Mouse (Mus musculus): ENCODE measurements around the gene Gm39653. TPM values are rescaled to one million over a fixed set of nuclear protein-coding genes. Genes with fewer than 3 reads are reported as not detected.
"Not testable (repeated sequence)": the region's sequence is repeated elsewhere in the genome, so short reads cannot be mapped to it uniquely, and the experiment has no call there.

Gm39653 gene
- polyA plus RNA-seq, 1 experiment from 2014 or later: not detected

DNA sequence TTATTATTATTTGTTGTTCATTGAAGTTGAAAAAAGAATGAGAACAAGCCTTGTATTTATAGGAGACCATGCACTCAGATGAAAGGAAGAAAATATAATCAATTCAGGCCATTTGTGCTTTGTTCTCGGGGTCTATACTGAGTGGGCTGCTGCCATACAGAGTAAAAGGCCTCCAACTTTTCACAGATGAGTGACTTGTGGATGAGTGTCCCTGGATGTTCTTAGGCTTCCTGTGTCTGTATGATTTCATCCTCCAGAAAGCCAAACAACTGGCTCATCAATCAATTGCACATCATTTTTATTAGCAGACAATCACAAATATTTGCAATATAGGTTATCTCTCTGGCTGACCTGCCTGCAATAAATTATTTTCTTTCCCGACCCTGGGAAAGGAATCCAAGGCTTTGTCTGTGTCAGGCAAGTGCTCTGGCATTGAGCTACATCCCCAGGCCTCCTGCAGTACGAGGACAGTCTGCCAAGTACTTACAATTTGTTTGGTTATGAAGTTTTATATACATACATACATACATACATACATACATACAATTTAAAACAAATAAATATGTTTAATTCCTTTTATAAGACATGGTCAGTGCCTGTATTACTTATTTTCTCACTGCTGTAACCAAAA is 11.8 kb upstream of the Gm39653 start:
- no peaks in the 10 kb centered on the region for H3K36me3 ChIP-seq (ENCODE audit: control insufficient read depth, insufficient read depth, low read length)
- no peak overlapping the region for H3K27ac ChIP-seq (replicated peaks; ENCODE audit: low read depth, low read length)
- no peaks in the 10 kb centered on the region for H3K27me3 ChIP-seq (replicated peaks; ENCODE audit: control insufficient read depth, insufficient read depth, low read length)
- no peak overlapping the region for H3K4me2 ChIP-seq (ENCODE audit: low read depth, low read length)
- ATAC-seq (ENCODE audit: low read depth) (no peak), DNase-seq (ENCODE audit: low spot score) (no peak)
- H3K4me1 ChIP-seq (ENCODE audit: control insufficient read depth, insufficient read depth, low read length): no peaks in the 10 kb centered on the region
- 52% methylated on average over 3 of the region's 3 CpGs for WGBS
- no peak overlapping the region for H3K9ac ChIP-seq (ENCODE audit: low read depth, low read length)
- H3K4me3 ChIP-seq (ENCODE audit: low read depth, low read length): no peak overlapping the region
- H3K9me3 ChIP-seq (ENCODE audit: control insufficient read depth, low read length): no peaks in the 10 kb centered on the region

DNA sequence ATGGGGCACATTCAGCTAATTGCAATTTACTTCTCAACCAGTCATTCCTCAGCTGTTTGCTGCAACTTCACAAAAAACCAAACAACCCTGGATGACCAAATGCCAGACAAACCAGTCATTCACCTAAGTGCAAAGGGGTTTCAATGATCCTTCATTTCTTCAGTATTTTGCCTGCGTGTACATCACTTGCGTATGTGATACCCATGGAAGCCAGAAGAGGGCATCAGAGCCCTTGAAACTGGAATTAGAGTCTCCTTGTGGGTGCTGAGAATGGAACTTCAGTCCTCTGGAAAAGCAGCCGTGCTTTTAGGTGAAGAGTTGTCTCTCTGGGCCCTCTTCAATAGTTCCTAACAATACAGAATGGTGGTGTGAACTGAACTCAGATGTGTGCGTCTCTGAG is 6.2 kb upstream of the Gm39653 start:
- DNase-seq (ENCODE audit: low spot score): no peak
- no peak overlapping the region for H3K9ac ChIP-seq (ENCODE audit: low read depth, low read length)
- no peak overlapping the region for H3K4me2 ChIP-seq (ENCODE audit: low read depth, low read length)
- H3K4me1 ChIP-seq (ENCODE audit: control insufficient read depth, insufficient read depth, low read length): no peaks in the 10 kb centered on the region
- no peaks in the 10 kb centered on the region for H3K9me3 ChIP-seq (ENCODE audit: control insufficient read depth, low read length)
- H3K27me3 ChIP-seq (replicated peaks; ENCODE audit: control insufficient read depth, insufficient read depth, low read length): no peaks in the 10 kb centered on the region
- no peak overlapping the region for H3K4me3 ChIP-seq (ENCODE audit: low read depth, low read length)
- ATAC-seq (ENCODE audit: low read depth): no peak
- WGBS: 91% methylated on average over 4 of the region's 4 CpGs
- no peak overlapping the region for H3K27ac ChIP-seq (replicated peaks; ENCODE audit: low read depth, low read length)
- no peaks in the 10 kb centered on the region for H3K36me3 ChIP-seq (ENCODE audit: control insufficient read depth, insufficient read depth, low read length)

DNA sequence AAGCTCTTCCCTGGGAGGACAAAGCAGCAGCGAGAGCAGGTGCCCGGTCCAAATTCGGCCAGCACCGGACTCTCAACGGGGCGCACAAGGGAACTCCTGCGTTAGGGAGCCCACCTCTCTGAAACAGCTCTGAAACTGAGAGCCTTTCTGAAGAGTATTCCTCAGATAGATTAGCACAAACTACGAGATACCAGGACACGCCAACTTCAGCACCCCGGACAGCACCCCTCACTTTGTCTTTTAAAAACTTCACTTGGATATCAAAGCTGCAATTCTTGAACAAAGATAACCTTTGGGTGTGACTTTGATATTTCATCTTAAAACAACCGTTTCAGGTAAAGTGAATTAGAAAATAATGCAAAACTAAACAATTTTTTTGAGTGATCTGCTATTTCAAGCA is 1.2 kb upstream of the Gm39653 start:
- H3K4me1 ChIP-seq (ENCODE audit: control insufficient read depth, insufficient read depth, low read length): no peaks in the 10 kb centered on the region
- no peaks in the 10 kb centered on the region for H3K36me3 ChIP-seq (ENCODE audit: control insufficient read depth, insufficient read depth, low read length)
- no peak overlapping the region for H3K9ac ChIP-seq (ENCODE audit: low read depth, low read length)
- H3K4me2 ChIP-seq (ENCODE audit: low read depth, low read length): no peak overlapping the region
- H3K27me3 ChIP-seq (replicated peaks; ENCODE audit: control insufficient read depth, insufficient read depth, low read length): no peaks in the 10 kb centered on the region
- ATAC-seq (ENCODE audit: low read depth): no peak
- no peak overlapping the region for H3K27ac ChIP-seq (replicated peaks; ENCODE audit: low read depth, low read length)
- no peak overlapping the region for H3K4me3 ChIP-seq (ENCODE audit: low read depth, low read length)
- H3K9me3 ChIP-seq (ENCODE audit: control insufficient read depth, low read length): no peaks in the 10 kb centered on the region
- DNase-seq (ENCODE audit: low spot score): peak; percentile 75
- WGBS: 1% methylated on average over 10 of the region's 11 CpGs

DNA sequence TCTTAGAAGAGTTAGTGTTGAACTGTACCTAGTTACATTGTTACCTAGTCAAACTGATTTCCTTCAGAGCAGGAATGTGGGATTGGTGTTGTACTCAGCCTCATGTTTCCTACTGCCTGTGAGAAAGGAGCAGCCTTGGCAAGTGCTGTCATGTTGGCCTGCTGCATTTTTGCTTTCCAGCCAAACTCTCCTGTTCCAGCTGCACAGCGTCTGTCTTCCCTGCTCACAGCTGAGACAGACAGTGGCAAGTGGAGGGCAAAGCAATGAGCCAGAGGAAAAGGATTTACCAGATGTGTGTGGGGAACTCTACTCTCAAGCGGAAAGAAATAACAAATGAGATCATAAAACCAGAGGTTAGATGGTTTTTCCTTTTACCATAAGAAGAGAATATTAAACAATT is 12.4 kb downstream of the Gm39653 start:
- Histone ChIP-seq H3K9ac (ENCODE audit: low read depth, low read length) (no peak overlapping the region), H3K9me3 (ENCODE audit: control insufficient read depth, low read length) (no peaks in the 10 kb centered on the region), H3K4me1 (ENCODE audit: control insufficient read depth, insufficient read depth, low read length) (no peaks in the 10 kb centered on the region), H3K27ac (replicated peaks; ENCODE audit: low read depth, low read length) (no peak overlapping the region), H3K4me2 (ENCODE audit: low read depth, low read length) (no peak overlapping the region), H3K4me3 (ENCODE audit: low read depth, low read length) (no peak overlapping the region), H3K27me3 (replicated peaks; ENCODE audit: control insufficient read depth, insufficient read depth, low read length) (no peaks in the 10 kb centered on the region), H3K36me3 (ENCODE audit: control insufficient read depth, insufficient read depth, low read length) (no peaks in the 10 kb centered on the region)
- ATAC-seq (ENCODE audit: low read depth): peak; percentile 90
- peak; percentile 88 for DNase-seq (ENCODE audit: low spot score)
- 19% methylated on average over 2 of the region's 2 CpGs for WGBS

DNA sequence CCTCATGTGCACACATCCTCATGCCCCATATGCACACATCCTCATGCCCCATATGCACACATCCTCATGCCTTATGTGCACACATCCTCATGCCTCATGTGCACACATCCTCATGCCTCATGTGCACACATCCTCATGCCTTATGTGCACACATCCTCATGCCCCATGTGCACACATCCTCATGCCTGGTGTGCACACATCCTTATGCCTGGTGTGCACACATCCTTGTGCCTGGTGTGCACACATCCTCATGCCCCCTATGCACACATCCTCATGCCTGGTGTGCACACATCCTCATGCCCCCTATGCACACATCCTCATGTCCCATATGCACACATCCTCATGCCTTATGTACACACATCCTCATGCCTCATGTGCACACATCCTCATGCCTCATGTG is 14.6 kb downstream of the Gm39653 start:
- H3K9ac ChIP-seq (ENCODE audit: low read depth, low read length); ATAC-seq (ENCODE audit: low read depth); DNase-seq (ENCODE audit: low spot score); H3K4me3 ChIP-seq (ENCODE audit: low read depth, low read length); H3K9me3 ChIP-seq (ENCODE audit: control insufficient read depth, low read length); H3K27ac ChIP-seq (replicated peaks; ENCODE audit: low read depth, low read length); H3K36me3 ChIP-seq (ENCODE audit: control insufficient read depth, insufficient read depth, low read length); H3K4me2 ChIP-seq (ENCODE audit: low read depth, low read length); H3K27me3 ChIP-seq (replicated peaks; ENCODE audit: control insufficient read depth, insufficient read depth, low read length); H3K4me1 ChIP-seq (ENCODE audit: control insufficient read depth, insufficient read depth, low read length): not testable (repeated sequence)

DNA sequence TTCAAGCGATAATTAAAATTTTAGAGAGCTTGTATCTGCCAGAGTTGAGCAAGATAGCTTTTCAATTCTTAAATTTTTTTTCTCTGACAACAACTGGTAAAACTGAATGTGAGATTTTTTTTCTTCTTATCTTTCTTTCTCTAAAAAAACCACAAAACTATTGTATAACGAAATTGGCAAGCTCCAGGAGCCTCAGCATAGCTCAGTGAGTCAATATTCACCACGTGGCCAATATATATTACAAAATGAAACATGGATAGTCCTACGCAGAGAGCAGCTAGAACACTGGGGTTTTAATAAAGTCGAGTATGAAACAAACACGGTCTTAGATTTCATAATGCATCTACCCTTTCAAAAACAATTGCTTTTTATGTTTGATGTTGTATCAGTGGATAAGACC is 24.2 kb downstream of the Gm39653 start:
- H3K4me1 ChIP-seq (ENCODE audit: control insufficient read depth, insufficient read depth, low read length): no peaks in the 10 kb centered on the region
- DNase-seq (ENCODE audit: low spot score) (no peak), ATAC-seq (ENCODE audit: low read depth) (no peak)
- H3K27me3 ChIP-seq (replicated peaks; ENCODE audit: control insufficient read depth, insufficient read depth, low read length): no peaks in the 10 kb centered on the region
- H3K36me3 ChIP-seq (ENCODE audit: control insufficient read depth, insufficient read depth, low read length): no peaks in the 10 kb centered on the region
- H3K4me2 ChIP-seq (ENCODE audit: low read depth, low read length): no peak overlapping the region
- H3K27ac ChIP-seq (replicated peaks; ENCODE audit: low read depth, low read length): no peak overlapping the region
- H3K9me3 ChIP-seq (ENCODE audit: control insufficient read depth, low read length): no peaks in the 10 kb centered on the region
- 72% methylated on average over 6 of the region's 6 CpGs for WGBS
- H3K4me3 ChIP-seq (ENCODE audit: low read depth, low read length): no peak overlapping the region
- no peak overlapping the region for H3K9ac ChIP-seq (ENCODE audit: low read depth, low read length)

DNA sequence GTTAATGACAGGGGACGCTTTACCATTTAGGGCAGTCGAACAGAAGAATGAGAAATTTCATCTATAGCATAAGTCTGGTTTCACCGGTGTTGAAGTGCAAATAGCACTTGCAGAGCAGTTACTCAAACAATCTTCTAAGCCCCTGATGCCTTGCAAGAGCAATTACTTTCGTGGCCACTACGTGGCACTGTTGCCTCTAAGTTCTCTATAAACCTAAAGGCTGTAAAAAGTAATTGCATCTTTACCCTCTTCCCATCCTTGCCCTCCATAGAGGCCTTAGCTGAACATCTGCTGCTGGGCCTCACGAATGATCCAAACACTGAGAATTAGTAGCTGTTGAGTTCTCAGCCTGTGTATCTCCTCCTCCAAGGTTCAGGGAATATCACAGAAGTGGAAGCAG is 42.2 kb downstream of the Gm39653 start:
- ATAC-seq (ENCODE audit: low read depth) (no peak), DNase-seq (ENCODE audit: low spot score) (peak; percentile 75)
- no peaks in the 10 kb centered on the region for H3K9me3 ChIP-seq (ENCODE audit: control insufficient read depth, low read length)
- H3K4me3 ChIP-seq (ENCODE audit: low read depth, low read length): no peak overlapping the region
- H3K4me1 ChIP-seq (ENCODE audit: control insufficient read depth, insufficient read depth, low read length): no peaks in the 10 kb centered on the region
- no peak overlapping the region for H3K4me2 ChIP-seq (ENCODE audit: low read depth, low read length)
- H3K27me3 ChIP-seq (replicated peaks; ENCODE audit: control insufficient read depth, insufficient read depth, low read length): no peaks in the 10 kb centered on the region
- no peak overlapping the region for H3K27ac ChIP-seq (replicated peaks; ENCODE audit: low read depth, low read length)
- WGBS: 13% methylated on average over 6 of the region's 6 CpGs
- no peaks in the 10 kb centered on the region for H3K36me3 ChIP-seq (ENCODE audit: control insufficient read depth, insufficient read depth, low read length)
- no peak overlapping the region for H3K9ac ChIP-seq (ENCODE audit: low read depth, low read length)

DNA sequence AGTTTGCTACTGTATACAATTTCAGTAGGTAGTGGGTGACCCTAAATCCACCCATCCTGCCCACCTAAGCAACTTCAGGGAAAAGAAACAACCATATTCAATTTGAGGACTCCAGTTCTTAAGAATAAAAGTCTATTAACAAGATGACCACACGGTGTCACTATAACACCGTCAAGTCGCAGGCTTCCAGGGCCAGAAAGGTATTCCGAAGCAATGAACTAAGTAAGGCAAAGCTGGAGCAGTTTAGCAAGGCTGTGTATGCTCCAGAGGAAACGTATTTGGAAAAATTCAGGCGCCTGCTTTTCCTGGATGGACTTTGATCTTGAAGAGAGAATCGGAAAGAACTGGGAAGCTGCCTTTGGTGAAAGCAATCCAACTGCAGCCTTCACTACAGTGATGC is 43.8 kb downstream of the Gm39653 start:
- no peaks in the 10 kb centered on the region for H3K36me3 ChIP-seq (ENCODE audit: control insufficient read depth, insufficient read depth, low read length)
- ATAC-seq (ENCODE audit: low read depth) (peak; percentile 81), DNase-seq (ENCODE audit: low spot score) (peak; percentile 87)
- no peaks in the 10 kb centered on the region for H3K4me1 ChIP-seq (ENCODE audit: control insufficient read depth, insufficient read depth, low read length)
- H3K9me3 ChIP-seq (ENCODE audit: control insufficient read depth, low read length): no peaks in the 10 kb centered on the region
- no peak overlapping the region for H3K9ac ChIP-seq (ENCODE audit: low read depth, low read length)
- H3K27ac ChIP-seq (replicated peaks; ENCODE audit: low read depth, low read length): no peak overlapping the region
- H3K27me3 ChIP-seq (replicated peaks; ENCODE audit: control insufficient read depth, insufficient read depth, low read length): no peaks in the 10 kb centered on the region
- 2% methylated on average over 7 of the region's 7 CpGs for WGBS
- H3K4me2 ChIP-seq (ENCODE audit: low read depth, low read length): no peak overlapping the region
- H3K4me3 ChIP-seq (ENCODE audit: low read depth, low read length): no peak overlapping the region

DNA sequence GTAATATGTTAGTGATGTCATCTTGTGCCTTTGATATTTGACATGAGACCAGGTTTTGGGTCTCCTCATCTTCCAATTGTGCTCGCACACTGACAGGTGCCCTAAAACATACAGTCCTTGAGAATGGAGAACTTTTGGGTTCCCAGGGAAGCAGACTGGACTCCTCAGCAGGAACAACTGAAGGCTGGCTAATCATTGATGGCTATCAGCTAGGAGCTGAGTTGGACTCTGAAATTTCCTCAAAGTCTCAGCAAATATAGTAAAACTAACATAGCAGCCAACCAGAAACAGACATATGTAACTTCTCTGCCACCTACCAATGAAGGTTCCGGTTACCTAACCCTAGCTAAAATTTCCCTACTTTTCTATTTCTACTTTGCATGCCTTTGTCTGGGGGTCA is 50.3 kb downstream of the Gm39653 start:
- H3K9me3 ChIP-seq (ENCODE audit: control insufficient read depth, low read length): no peaks in the 10 kb centered on the region

More for the DNA sequence above, 50.3 kb downstream of the Gm39653 start:
- no peak overlapping the region for H3K27ac ChIP-seq (replicated peaks; ENCODE audit: low read depth, low read length)
- ATAC-seq (ENCODE audit: low read depth): no peak
- no peaks in the 10 kb centered on the region for H3K27me3 ChIP-seq (replicated peaks; ENCODE audit: control insufficient read depth, insufficient read depth, low read length)
- no peak for DNase-seq (ENCODE audit: low spot score)
- no peak overlapping the region for H3K4me2 ChIP-seq (ENCODE audit: low read depth, low read length)
- H3K9ac ChIP-seq (ENCODE audit: low read depth, low read length): no peak overlapping the region
- 90% methylated on average over 2 of the region's 2 CpGs for WGBS
- H3K4me1 ChIP-seq (ENCODE audit: control insufficient read depth, insufficient read depth, low read length): no peaks in the 10 kb centered on the region
- no peaks in the 10 kb centered on the region for H3K36me3 ChIP-seq (ENCODE audit: control insufficient read depth, insufficient read depth, low read length)
- no peak overlapping the region for H3K4me3 ChIP-seq (ENCODE audit: low read depth, low read length)

Data from embryonic facial prominence, embryonic 14.5 days (tissue).